Mouse (Mus musculus) olfactory bulb, adult 2 months (tissue): ENCODE results near the gene Fbxl4. TPM values are rescaled to one million over a fixed set of nuclear protein-coding genes. Genes with fewer than 3 reads are reported as not detected.
"Not testable (repeated sequence)": the region's sequence is repeated elsewhere in the genome, so short reads cannot be mapped to it uniquely, and the experiment has no call there.

Experiments used
- H3K27ac ChIP-seq: fragments of 200-500 bp; 2 replicates; pipeline ENCODE4 v1.5.1; 2012; ENCODE audit warnings: low read depth, low read length; ENCODE audit not compliant: insufficient read depth
- H3K4me1 ChIP-seq: fragments of 200-500 bp; 2 replicates; pipeline ENCODE4 v1.6.1; 2012; ENCODE audit warnings: low read length; ENCODE audit not compliant: control insufficient read depth, insufficient read depth
- H3K4me3 ChIP-seq: fragments of 200-500 bp; 2 replicates; pipeline ENCODE4 v1.5.1; 2012; ENCODE audit warnings: mild to moderate bottlenecking, low read depth, low read length, moderate library complexity; ENCODE audit not compliant: insufficient read depth
- CTCF ChIP-seq: fragments of 200-500 bp; IDR thresholded peaks from 2 replicates; pipeline ENCODE4 v1.5.1; 2012; ENCODE audit warnings: low read depth, mild to moderate bottlenecking, low read length, moderate library complexity; ENCODE audit not compliant: insufficient read depth
- POLR2A ChIP-seq: fragments of 200-500 bp; IDR thresholded peaks from 2 replicates; pipeline ENCODE4 v1.6.1; 2012; ENCODE audit warnings: mild to moderate bottlenecking, low read depth, low read length, moderate library complexity; ENCODE audit not compliant: insufficient read depth
- WGBS: fragments of 180-500 bp; shearing (Covaris S2); methylation state at CpG from one replicate; pipeline ENCODE4 v1.1.7; 2018; 5-methylcytosine and 5-hydroxymethylcytosine counted together
- polyA plus RNA-seq: library from polyadenylated mRNA; stranded (reverse); fragments of >200 nt; gene quantifications from 2 replicates; pipeline ENCODE4 v1.2.4, GENCODE M21; 2012; ENCODE audit warnings: low replicate concordance; ENCODE audit not compliant: missing spikeins, insufficient read depth, insufficient read length

Fbxl4 gene
- not detected in 2 replicates for polyA plus RNA-seq

DNA sequence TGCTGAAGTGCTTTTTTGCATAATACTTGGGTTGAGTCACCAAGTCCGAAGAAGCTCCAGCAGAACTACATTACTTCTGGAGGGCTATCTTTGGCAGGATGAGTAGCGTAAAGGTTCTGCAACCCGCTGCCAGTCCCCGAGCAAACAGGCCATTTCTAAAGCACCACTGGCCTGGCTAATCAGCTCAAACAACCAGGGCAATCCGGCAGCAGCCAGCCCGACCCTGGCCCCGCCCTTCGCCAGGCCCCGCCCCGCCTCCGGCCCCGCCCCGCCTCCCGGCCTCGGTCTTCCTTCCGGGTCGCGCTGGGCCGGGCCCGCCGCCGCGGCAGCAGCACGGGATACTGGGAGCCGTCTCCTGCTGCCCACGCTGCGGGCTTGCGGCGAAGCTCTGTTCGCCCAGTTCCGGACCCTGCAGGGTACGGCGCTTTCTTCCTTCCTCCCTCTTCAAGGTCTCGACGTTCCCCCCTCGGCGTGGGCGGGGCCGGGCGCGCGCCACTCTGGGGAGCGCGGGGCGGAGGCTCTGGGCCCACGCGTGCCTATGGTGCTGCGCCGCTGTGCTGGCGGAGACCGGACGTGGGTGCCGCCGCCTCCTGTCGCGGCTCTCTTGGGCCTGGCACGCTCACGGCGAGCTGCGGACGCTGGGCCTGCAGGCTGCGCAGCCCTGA, at the start of gene Fbxl4:
Gene Fbxl4, plus strand, starts transcription at position 278 of the 665 bp plus-strand sequence.
- under 1% methylated on average over 62 of the region's 62 CpGs for WGBS

DNA sequence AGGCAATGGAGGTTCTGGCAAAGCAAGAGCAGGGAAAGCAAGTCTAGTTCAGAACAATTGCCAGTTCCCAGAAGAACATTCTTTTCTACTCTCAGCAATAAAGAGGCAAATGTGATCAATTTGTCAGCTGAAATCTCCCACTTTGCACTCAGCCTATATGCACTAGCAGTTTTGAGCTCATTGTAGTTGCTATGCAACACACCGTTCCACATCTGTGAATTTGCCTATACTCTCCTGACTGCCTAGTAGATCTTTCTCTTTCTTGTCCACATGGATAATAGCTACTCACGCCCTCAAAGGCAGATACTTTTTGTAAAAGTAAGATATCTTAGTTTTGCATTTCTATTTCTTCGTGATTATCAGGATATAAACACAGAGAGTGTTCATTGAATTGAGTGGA, 42.8 kb upstream of the Fbxl4 start:
- Histone ChIP-seq H3K27ac (no peak overlapping the region), H3K4me1 (no peaks in the 10 kb centered on the region), H3K4me3 (no peak overlapping the region)
- WGBS: 55% methylated on average over 3 of the region's 3 CpGs
- TF ChIP-seq POLR2A: no peak
- no peak for TF ChIP-seq CTCF

More for the DNA sequence above, at the start of gene Fbxl4:
- H3K27ac ChIP-seq: peak within 1 kb of the TSS; percentile 85
- H3K4me1 ChIP-seq: peaks cover 12% of the 10 kb centered on the region
- H3K4me3 ChIP-seq: peak within 1 kb of the TSS; percentile 62
- TF ChIP-seq POLR2A: peak; percentile 70
- 0 out of 2 replicates have a peak, but pooled peaks have one; percentile 7 for TF ChIP-seq CTCF

DNA sequence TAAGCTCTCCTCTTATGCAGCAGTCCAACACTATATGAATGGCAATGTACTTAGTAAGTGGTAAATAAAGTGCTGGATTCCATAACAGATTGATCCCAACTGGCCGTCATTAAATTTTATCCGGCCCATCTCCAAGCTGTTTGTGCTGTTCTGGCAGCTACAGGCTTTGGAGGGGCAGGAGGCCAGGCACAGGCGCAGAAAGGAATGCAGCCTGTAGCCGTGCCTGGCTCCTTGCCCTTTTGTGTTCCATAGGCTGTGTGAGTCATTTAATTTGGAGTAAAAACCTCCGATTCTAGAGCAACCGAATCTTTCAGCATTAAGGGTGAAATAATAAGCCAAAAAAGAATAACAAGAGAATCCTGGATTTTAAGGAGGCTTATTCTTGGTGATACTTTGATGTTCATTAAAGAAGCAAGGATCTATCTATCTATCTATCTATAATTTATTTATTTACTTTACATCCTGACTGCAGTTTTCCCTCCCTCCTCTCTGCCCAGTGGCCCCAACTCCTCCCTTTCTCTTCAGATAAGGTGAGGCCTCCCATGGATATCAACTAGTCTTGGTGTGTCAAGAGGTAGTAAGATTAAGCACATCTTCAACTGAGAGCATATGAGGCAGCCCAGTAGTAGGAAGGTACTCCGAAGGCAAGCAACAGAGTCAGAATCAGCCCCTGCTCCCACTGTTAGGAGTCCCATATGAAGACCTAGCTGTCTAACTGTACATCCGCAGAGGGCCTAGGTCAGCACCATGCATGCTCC, 14.3 kb upstream of the Fbxl4 start:
- no peak overlapping the region for H3K27ac ChIP-seq
- TF ChIP-seq POLR2A (no peak), CTCF (no peak)
- H3K4me3 ChIP-seq: no peak overlapping the region
- peaks cover 2% of the 10 kb centered on the region; the same call in 1 of the 2 replicates for H3K4me1 ChIP-seq
- 48% methylated on average over 8 of the region's 8 CpGs for WGBS

DNA sequence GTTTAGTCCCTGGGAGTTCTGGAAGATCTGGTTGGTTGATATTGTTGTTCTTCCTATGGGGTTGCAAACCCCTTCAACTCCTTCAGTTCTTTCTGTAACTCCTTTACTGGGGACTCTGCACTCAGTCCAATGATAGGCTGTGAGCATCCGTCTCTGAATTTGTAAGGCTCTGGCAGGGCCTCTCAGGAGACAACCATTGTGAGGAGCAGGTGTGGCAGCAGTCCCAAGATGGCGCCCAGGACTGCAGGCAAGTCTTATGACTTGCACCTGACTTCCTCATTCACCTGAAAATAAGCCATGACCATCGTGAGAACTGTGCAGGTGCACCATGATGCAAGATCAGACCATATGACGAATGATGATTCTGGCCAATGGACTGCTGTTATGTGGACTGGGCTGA, 8.3 kb upstream of the Fbxl4 start:
- not testable (repeated sequence) for H3K4me3 ChIP-seq, H3K27ac ChIP-seq, H3K4me1 ChIP-seq
- 96% methylated on average over 4 of the region's 4 CpGs for WGBS

DNA sequence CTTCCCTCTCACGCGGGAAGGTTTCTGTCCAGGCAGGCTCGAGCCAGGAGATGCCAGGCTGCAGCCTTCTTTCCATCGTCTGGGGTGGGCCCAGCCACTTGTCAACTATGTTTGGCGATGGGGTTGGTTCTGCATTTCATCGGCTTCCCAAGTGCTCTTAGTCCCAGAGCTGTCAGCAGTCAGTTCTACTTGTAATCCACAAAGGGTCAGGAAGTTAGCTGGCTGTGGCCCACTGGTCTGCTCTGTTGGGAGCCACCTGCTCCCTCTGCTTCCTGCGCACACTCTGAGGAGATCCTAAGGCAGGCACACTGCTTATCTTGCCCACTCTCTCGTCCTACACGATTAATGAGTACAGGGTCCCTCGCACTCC, 573 bp downstream of the Fbxl4 start:
- Histone ChIP-seq H3K27ac (peak overlapping the region; percentile 85), H3K4me1 (peaks cover 12% of the 10 kb centered on the region), H3K4me3 (peak overlapping the region; percentile 62)
- 6% methylated on average over 10 of the region's 10 CpGs for WGBS
- no peak for TF ChIP-seq CTCF
- no peak for TF ChIP-seq POLR2A

DNA sequence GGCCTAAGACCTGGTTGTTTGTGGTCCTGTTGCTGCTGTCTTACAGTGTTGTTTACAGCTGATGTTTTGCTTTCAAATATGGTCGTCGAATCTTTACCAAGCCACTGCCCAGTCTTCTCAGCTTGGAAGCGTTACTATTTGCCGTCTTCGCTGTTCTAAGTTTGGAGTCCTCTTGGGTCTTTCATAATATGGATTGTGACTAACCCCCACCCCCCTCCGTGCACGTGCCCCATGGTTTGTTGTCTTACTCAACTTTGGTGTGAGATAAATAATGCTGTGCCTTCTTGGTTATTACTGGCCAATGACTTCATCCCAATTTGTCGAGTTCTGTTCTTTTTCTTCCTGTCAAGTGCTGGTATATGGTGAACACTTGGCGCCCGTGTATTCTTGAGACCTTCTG, 1.1 kb downstream of the Fbxl4 start:
- H3K4me3 ChIP-seq: no peak overlapping the region
- WGBS: 75% methylated on average over 10 of the region's 10 CpGs
- TF ChIP-seq POLR2A (no peak), CTCF (no peak)
- no peak overlapping the region for H3K27ac ChIP-seq
- peaks cover 12% of the 10 kb centered on the region for H3K4me1 ChIP-seq

DNA sequence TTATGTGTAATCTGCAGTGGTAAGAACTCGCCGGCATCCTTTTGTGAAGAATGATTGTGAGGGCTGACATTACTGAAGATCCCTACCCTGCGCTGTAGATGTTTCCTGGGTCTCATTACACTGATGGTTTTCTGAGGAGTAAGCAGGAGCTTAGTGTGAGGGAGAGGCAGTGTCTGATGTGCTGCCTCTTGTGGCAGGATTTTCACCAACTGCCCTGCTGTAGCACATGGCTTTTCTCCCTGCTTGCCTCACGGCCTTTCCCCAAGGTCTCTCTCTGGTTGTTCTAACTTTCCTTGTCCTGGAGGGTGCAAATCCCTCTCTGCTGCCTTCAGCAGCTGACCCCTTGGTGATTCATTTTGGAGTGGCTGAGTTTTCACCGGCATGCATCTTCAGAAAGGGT, 10.0 kb downstream of the Fbxl4 start:
- Histone ChIP-seq H3K4me3 (no peak overlapping the region), H3K4me1 (no peaks in the 10 kb centered on the region), H3K27ac (no peak overlapping the region)
- no peak for TF ChIP-seq CTCF
- no peak for TF ChIP-seq POLR2A
- 64% methylated on average over 5 of the region's 5 CpGs for WGBS

DNA sequence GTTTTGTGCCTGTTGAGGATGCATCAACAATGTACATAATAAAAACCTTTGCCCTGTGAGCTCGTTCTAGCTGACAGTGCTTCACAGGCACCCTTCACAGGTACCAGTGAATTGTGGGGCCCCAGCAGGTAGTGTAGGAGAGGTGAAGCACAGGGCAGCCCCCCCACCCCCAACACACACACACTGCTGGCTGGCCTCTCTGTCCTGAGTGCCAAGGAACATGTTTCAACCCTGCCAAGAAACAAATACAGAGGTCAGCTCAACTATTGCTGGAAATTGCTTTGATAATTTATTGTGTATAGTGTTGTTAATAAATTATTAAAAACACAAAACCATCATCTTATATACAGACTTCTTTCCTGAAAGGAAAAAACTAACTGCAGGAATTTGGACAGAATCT, 21.2 kb downstream of the Fbxl4 start:
- no peak overlapping the region for H3K4me3 ChIP-seq
- H3K4me1 ChIP-seq: peaks cover 3% of the 10 kb centered on the region
- no peak for TF ChIP-seq CTCF
- WGBS: 76% methylated on average over 1 of the region's 1 CpGs
- no peak overlapping the region for H3K27ac ChIP-seq

DNA sequence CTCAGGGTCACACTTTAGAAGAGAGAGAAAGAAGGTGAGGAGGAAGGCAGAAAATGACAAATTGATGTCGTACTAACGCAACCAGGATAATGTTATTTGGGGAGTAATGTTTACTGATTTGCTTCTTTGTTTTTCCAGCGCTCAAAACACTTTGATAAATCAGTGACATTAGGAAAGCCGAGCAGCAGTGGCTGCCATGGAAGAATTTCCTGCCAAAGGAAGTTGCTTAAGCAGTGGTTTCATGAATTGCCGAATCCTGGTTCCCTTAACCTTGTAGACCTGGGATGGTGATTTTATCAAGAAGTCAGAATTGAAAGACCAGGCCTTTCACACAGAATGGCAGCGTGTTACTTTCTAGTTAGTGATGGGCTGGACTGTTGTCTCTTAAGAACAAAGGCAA, 23.3 kb downstream of the Fbxl4 start:
- Histone ChIP-seq H3K4me1 (peaks cover 3% of the 10 kb centered on the region), H3K4me3 (no peak overlapping the region), H3K27ac (no peak overlapping the region)
- TF ChIP-seq POLR2A (no peak), CTCF (no peak)
- WGBS: 83% methylated on average over 6 of the region's 6 CpGs
